Mouse (Mus musculus) C2C12 (cell line): ENCODE measurements around the gene 1700003E16Rik.

Experiments used
- CEBPB ChIP-seq: IDR thresholded peaks from one replicate; pipeline ENCODE4 v1.6.1; 2011; ENCODE audit warnings: low read depth, mild to moderate bottlenecking, control low read depth, moderate library complexity
- CTCF ChIP-seq: IDR thresholded peaks from one replicate; pipeline ENCODE4 v1.5.1; 2011; ENCODE audit not compliant: control insufficient read depth, insufficient read depth, insufficient read length
- FOSL1 ChIP-seq: IDR thresholded peaks from one replicate; pipeline ENCODE4 v1.8.0; 2011; ENCODE audit warnings: mild to moderate bottlenecking, low read length; ENCODE audit not compliant: poor library complexity, insufficient read depth, severe bottlenecking
- MYOD1 ChIP-seq: IDR thresholded peaks from one replicate; pipeline ENCODE4 v1.6.1; 2011; ENCODE audit warnings: low read depth; ENCODE audit not compliant: control insufficient read depth, insufficient read length
- MYOG ChIP-seq: IDR thresholded peaks from one replicate; pipeline ENCODE4 v1.6.1; 2011; ENCODE audit not compliant: control insufficient read depth, insufficient read length; ENCODE audit errors: extremely low read depth

- no peak for TF ChIP-seq CTCF
- TF ChIP-seq FOSL1: no peak
- no peak for TF ChIP-seq CEBPB
- TF ChIP-seq MYOD1: no peak
- TF ChIP-seq MYOG: no peak
Measured at GRCm38 (mm10) chr6:83111510-83112136, 44.6 kb upstream of the 1700003E16Rik start.
